Mouse (Mus musculus) c-Kit-positive CD71-negative TER-119-negative erythroid progenitor cells, embryonic 14.5 days (primary cell): ENCODE measurements around the gene Creld1.

Experiments
- DNase-seq: peaks from one replicate; pipeline ENCODE4 v3.0.0-alpha.2; 2013; ENCODE audit warnings: low read depth

The Creld1 gene

GRCm38 (mm10) chr6:113483100-113483615 is at the start of gene Creld1:
Gene Creld1, plus strand, starts transcription at chr6:113483297.
- peak; percentile 96 for DNase-seq

GRCm38 (mm10) chr6:113433661-113434060 is 49.4 kb upstream of the Creld1 start:
- no peak for DNase-seq

- DNase-seq = no peak
Observed at GRCm38 (mm10) chr6:113434691-113435090, 48.4 kb upstream of the Creld1 start.

GRCm38 (mm10) chr6:113435664-113436205 is 47.4 kb upstream of the Creld1 start, which contains the start of gene Cidec:
Gene Cidec, minus strand, starts transcription at chr6:113435760.
- no peak for DNase-seq

GRCm38 (mm10) chr6:113437135-113437534 is 46.0 kb upstream of the Creld1 start:
- DNase-seq = no peak

GRCm38 (mm10) chr6:113438721-113439430 is 44.2 kb upstream of the Creld1 start:
- no peak for DNase-seq

GRCm38 (mm10) chr6:113440686-113441085 is 42.4 kb upstream of the Creld1 start:
- DNase-seq = no peak

GRCm38 (mm10) chr6:113441147-113441680 is 41.9 kb upstream of the Creld1 start:
- DNase-seq = peak; percentile 89

- DNase-seq = no peak
Observed at GRCm38 (mm10) chr6:113442087-113442441, 41.0 kb upstream of the Creld1 start.

GRCm38 (mm10) chr6:113442442-113443090 is 40.5 kb upstream of the Creld1 start, which contains the start of gene Jagn1:
Gene Jagn1, plus strand, starts transcription at chr6:113442569.
- peak; percentile 98 for DNase-seq

- DNase-seq = no peak
Observed at GRCm38 (mm10) chr6:113443091-113443490, 40.0 kb upstream of the Creld1 start.

GRCm38 (mm10) chr6:113444207-113444965 is 38.7 kb upstream of the Creld1 start:
- no peak for DNase-seq

GRCm38 (mm10) chr6:113447639-113448038 is 35.5 kb upstream of the Creld1 start:
- no peak for DNase-seq

GRCm38 (mm10) chr6:113451839-113452238 is 31.3 kb upstream of the Creld1 start:
- DNase-seq = no peak

GRCm38 (mm10) chr6:113455007-113455406 is 28.1 kb upstream of the Creld1 start:
- DNase-seq = no peak

GRCm38 (mm10) chr6:113457952-113458534 is 25.1 kb upstream of the Creld1 start, which contains the start of gene Il17re:
Gene Il17re, plus strand, starts transcription at chr6:113458484.
- no peak for DNase-seq

- no peak for DNase-seq
Observed at GRCm38 (mm10) chr6:113458635-113459034, 24.5 kb upstream of the Creld1 start.

- no peak for DNase-seq
Observed at GRCm38 (mm10) chr6:113464040-113464439, 19.1 kb upstream of the Creld1 start.

- no peak for DNase-seq
Observed at GRCm38 (mm10) chr6:113465602-113466001, 17.5 kb upstream of the Creld1 start.

- DNase-seq = no peak
Observed at GRCm38 (mm10) chr6:113468512-113468911, 14.6 kb upstream of the Creld1 start.

GRCm38 (mm10) chr6:113469021-113469420 is 14.1 kb upstream of the Creld1 start:
- DNase-seq = peak; percentile 70
